Mouse (Mus musculus): ENCODE data around the gene Nxpe2.

Gene Nxpe2

DNA sequence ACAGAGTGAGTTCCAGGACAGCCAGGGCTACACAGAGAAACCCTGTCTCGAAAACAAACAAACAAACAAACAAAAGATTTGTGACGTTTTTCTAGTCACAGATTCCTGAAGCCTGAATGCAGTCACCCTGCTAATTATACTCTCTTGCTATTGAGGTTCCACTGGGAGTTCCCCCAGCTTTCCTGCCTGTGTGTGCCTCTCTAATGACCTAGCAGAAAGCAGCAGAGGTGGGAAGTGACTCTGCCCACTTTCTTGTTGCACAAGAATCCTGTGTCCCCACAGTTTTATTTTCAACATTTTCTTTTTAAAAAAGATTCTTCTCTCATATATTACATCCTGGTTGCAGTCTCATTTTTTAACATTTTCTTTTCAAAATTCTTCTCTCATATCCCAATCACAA is 58.5 kb downstream of the Nxpe2 start:
- DNase-seq, result no peak

- no peak for DNase-seq
These were observed 63.0 kb downstream of the Nxpe2 start for GRCm38 (mm10) chr9:48290281-48290680.

DNA sequence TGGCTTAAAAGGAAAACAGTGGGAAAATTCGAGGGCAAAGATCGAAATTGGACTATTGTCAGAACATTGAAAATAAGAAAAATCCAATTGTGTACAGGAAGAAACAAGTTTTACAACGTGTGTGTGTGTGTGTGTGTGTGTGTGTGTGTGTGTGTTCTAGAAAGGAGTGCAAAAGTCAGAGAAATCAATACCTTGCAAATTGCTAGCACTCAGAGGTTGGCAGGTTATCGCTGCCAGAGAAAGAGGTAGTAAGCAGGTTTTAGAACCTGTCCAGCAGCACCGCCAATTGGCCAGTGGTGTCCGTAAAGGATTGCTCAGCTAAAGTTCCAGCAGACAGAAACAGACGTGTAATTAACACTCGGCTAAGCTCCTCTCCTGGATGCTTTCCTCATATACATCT is 69.0 kb downstream of the Nxpe2 start:
- no peak for DNase-seq

GRCm38 (mm10) chr9:48276831-48277230 is 76.4 kb downstream of the Nxpe2 start:
- DNase-seq, result no peak

Data from thymus, postnatal 4 days (tissue).